Mouse (Mus musculus) spleen, postnatal 4 days (tissue): Measurements from ENCODE around the gene Rab3ip.
A peak's percentile ranks its signal among the peaks of the same experiment; 100 is the strongest.

Experiments
- DNase-seq, 2 experiments: peaks; one replicate each; pipeline ENCODE4 v3.0.0; 2022; ENCODE audit warnings: low spot score in 2 of 2

Rab3ip gene

DNA sequence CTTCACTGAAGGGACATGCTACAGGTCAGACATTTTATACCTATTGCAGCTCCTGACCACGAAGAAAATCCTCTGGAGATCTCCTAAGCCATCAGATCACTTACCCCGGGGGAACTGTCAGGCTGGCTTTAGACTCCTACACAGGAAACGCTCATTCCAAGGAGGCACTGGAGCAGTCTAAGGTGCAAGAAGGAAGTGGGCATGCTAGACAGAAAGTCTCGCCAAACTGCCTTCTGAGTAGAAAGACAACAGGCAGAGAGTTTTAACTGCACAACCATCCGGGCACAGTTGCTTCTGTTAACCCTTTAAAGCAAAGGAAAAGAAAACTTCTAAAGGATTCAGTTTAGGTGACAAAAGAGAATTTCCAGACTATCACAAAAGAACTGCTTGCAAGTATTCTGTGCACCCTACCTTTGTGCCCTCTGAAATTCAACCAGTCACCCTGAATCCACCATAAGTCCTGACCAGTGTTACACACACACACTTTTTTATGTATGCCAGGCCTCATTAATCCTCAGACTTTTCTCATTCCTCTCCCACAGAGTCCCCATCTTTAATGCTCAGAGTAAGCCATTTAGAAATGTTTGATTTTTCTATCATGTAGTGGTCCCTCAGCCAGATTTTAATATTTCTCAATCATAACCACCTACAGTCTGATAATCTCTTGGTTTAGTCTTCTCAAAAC lies 7.4 kb upstream of the Rab3ip start:
- DNase-seq = no peak

GRCm38 (mm10) chr10:116956483-116957158 lies 6.1 kb upstream of the Rab3ip start:
- DNase-seq = no peak

DNA sequence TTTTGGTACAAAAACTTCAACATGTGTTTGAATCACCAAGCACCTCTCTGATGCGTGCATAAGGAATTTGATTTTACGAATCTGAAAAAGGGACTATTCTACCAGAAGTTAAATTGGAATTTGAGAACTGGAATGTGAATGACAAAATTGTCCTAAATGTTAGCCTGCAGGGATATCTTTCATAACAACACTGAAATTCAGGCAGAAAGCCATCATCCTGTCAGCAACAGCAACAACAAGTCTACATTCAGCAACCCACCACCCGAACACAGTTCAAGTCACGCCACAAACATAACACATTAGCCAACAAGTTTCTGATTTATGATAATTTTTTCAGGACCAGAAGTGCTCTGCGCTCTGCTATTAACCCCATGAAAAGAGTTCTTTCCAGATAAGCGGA lies 4.6 kb upstream of the Rab3ip start:
- no peak for DNase-seq

GRCm38 (mm10) chr10:116950886-116951285 lies 317 bp upstream of the Rab3ip start:
- no peak for DNase-seq

DNA sequence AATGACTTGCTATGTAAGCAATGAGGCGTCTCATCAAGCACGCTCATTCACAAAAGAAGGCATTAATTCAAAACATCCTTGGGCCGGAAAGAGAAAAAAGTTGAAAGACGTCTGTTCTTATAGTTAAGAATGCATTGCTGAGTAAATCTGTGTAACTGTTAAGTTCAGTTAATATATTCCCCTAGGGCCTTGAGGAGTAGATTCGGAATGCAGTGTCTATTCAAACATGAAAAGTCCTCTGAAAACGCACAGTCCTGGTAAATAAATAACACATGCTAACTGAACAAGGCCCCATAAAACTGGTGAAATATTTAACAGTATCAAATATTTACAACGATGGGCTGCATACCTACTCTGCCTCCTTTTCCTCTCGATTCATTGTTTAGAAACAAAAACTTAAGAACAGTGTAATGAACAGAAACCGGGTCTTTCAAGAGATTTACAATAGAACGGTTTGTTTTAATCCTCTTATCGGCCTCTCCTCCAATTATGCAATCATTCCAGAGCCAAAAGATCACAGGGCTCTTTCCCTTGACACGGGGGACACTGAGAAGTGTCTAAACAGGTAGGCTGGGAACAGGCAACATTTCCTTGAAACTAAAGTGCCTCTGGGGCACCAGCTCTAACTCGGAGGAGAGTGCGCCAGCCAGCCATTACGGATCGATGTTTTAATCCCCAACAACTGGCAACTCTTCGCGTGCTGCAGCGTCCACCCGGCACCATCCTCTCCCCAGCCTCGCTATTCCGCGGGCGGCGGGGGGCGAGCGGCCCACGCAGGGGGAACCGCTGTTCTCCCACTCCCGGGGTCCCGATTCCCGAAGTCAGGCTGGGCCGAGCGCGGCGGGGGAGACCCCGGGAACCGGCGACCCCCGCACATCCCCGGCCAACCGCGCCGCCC lies 1.2 kb downstream of the Rab3ip start:
- peak; percentile 34 to 77 for DNase-seq

DNA sequence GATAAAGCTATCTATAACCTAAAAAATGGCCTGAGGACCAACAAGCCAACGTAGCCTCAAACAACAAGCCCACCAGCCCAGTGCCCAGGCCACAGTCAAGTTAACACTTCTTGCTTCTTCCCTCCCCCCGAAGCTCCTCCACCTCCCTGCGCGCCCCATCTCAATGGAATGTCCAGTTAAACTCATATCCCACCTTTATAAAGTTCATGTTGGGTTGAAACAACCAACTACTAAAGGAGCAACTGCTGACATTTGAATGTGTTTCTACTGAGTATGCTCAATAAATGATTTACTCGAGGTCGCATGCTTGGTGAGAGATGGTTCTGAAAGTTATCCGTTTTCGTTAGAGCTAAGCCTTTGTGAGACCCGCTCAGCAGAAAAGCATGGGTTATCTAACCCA lies 2.2 kb downstream of the Rab3ip start:
- no peak for DNase-seq

DNA sequence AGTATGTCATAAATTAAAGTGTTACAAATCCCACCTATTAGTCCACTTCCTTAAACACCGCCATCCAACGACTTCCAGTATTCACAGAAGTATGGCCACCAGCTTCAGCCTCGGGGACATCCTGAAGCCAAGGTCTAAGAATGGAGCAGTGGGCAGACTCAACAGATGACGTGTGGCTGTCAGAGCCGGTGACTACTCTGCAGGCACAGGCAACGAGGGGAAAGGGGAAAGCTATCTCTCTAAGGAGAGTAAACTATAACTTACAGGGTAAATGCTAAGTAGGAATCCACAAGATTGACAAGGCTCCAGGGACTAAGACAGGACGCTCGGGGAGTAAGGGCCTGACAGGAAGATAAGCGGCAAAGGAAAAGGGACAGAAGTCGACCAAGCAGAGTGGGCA lies 5.6 kb downstream of the Rab3ip start:
- DNase-seq = no peak

GRCm38 (mm10) chr10:116944144-116944543 lies 6.4 kb downstream of the Rab3ip start:
- no peak for DNase-seq

DNA sequence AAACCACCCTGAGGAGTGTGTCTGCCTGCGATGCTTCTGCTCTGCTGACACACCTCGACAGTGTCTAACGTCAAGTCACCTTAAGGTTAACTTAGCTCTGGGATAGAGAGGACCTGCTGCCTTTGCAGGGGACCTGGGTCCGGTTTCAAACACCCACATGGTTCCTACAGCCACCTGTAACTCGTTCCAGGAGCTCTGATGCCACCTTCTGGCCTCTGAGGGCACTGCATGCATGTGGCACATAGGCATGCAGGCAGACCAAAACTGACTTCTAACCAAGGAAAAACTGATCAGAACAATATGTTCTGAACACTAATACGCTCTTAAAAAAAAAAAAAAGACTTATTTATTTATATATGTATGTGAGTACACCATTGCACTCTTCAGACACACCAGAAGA lies 7.5 kb downstream of the Rab3ip start:
- DNase-seq = peak; percentile 40 to 74

DNA sequence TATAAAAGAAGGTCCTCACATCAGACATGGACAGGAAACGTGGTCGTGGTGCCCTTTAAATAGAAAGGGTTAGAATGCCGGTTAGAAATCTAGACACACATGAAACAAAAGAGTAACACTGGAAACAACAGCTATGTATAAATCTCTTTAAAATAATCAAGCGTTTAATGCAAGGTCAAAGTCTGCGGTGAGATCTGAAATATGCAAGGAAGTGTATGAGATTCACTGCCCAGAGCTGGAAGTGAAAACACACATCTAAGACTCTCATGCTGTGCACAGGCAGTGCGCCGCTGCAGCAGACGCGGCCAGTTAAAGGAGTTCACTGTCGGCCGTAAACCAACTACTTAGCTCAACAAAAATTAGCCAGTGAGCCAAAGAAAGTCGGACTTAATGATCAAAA lies 15.5 kb downstream of the Rab3ip start:
- no peak for DNase-seq

- DNase-seq = no peak
Measured at GRCm38 (mm10) chr10:116933794-116934193, 16.8 kb downstream of the Rab3ip start.

- DNase-seq = no peak
Measured at GRCm38 (mm10) chr10:116932418-116932817, 18.2 kb downstream of the Rab3ip start.

DNA sequence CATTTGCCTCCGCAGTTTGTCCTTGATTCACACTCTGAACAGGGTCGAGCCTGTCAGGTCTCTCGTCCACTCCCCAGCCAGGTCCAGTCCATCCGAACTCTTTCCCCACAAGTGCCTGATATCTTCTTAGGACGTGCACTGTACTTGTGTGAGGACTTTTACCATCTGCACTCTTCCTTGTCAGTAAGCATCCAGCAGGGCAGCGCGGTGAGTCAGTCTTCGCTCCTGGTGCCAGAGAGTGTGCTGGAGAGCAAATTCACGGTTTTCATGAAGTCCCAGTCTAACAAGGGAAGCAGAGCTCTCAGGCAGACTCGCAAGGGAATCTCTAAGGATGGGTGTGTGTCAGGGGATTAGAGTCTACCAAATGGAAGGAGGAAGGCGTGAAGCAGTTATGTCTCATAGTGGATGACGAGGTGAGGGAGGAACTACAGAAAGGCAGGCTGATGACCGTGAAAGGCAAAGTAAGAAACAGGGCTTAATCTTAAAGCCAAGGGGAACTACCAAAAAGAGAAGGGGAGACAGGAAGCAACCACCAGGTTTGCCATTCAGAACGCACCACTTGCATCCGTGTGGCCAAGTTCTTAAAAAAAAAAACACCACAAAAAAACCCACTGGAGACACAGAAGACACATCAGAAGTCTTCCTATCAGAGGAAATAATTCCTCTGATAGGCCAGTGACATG lies 18.9 kb downstream of the Rab3ip start:
- DNase-seq = no peak

DNA sequence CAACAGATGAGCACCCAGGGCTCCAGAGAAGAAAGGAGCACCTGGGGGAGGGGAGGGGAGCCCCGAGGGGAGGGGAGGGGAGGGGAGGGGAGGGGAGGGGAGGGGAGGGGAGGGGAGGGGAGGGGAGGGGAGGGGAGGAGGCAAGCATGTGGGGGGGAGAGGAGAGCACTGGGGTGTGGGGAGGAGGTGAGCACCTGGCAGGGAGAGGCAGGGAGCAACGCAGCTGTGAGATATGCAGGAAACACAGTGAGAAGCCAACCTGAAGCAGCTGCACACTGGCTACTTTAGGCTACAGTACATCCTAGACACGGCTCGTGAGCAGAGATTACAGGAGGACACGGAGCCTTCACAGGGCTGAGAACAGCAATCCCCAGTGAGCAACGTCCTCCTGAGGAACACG lies 19.6 kb downstream of the Rab3ip start:
- no peak for DNase-seq

GRCm38 (mm10) chr10:116930506-116930905 lies 20.1 kb downstream of the Rab3ip start:
- DNase-seq = peak in 1 of 2 experiments; percentile 39

DNA sequence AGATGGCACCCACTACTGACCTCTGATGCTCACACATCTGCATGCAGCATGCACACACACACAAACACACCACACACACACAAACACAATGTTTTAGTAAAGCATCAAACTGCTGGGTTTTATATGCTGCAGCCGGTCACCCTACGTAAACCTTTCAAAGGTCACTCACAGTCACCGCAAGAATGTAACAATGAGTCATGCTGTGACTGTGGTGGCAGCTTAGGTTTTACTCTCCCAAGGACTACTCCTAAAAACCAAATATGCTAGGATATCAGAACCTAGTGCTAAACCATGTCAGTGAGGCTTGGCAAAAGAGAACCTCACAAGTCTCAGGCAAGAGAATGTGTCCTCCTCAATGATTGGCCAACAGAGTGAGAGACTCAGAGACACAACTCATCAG lies 21.7 kb downstream of the Rab3ip start:
- no peak for DNase-seq

GRCm38 (mm10) chr10:116926428-116927113 lies 24.0 kb downstream of the Rab3ip start:
- DNase-seq = no peak

DNA sequence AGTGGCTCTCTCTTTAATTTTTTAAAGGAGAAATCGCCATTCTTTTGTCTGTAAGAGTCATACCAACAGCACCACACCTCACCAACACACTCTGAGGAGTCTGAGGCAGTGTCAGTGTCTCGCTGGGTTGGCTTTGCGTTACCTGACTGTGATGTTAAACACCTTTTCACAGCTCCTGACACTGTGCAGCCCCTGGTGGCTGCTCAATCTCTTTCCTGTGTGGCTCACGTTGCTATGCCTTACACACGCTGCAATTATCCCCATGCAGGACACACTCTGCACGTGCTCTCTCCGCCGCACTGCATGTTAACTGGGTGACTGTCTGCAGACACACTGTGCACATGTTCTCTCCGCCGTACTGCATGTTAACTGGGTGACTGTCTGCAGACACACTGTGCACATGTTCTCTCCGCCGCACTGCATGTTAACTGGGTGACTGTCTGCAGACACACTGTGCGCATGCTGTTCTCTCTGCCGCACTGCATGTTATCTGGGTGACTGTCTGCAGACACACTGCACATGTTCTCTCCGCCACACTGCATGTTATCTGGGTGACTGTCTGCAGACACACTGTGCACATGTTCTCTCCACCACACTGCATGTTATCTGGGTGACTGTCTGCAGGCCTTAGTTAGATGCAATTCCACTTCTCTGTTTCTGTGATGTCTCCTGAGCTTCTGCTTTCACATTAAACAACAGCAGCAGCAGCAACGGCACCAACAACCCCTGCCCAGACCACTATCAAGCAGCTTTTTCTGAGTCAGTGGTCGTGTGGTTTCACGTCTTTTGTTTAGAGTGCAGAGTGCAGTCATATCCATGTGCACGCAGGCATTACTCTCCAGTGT lies 26.7 kb downstream of the Rab3ip start:
- no peak for DNase-seq

DNA sequence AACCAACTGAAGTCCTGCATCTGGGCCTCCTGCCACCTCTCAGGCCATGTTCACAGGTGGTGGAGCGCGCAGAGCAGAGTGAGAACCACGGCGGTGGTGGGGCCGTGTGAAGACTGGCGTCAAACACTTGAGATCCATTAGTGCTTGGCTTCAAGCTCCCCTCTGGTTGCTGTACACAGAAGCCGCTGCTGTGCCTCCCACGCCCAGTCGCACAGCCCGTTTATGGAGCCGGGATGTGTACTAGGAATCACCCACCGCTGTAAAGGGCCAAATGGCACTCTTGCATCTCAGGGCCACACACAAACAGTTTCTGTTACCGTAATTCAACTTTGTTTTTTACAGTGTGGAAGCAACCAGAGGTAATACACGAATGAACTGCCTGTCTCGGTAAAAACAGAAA lies 28.4 kb downstream of the Rab3ip start:
- no peak for DNase-seq

DNA sequence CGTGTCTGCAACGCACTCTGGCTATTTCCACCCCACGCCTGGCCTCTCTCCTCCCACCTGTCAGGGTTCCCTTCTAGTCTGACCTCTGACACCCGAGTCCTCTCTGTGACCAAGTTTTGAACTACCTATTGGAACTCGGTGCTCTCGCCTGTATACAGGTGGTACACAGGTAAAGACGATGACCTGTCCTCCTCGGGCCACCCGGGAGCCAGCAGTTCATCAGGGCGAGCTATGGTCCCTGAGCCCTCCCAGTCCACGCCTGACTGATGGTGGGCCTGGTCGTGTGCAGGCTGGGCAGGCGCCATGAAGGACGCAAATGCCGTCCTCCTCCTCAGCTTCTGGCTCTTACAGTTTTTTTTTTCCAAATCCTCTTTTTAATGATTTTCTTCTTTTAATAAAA lies 29.2 kb downstream of the Rab3ip start:
- no peak for DNase-seq

DNA sequence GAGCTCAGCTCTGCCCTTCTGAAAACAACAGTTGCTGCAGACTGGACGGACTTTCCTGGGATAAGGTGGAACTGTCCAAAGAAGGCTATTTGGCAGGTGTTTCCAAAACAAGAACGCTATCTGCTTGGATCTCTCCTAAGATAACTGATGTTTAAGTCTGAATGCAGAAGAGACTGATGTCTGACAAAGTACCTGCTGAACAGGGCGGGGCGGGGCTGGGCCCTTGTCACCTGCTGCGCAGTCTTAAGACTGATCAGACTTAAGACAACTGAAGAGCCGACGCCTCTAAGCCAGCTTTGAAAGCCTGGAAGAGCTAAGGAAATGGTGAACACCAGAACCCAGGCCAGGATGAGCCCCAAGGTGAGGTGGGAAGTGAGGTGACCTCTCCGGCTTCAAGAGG lies 29.9 kb downstream of the Rab3ip start:
- no peak for DNase-seq
